Mouse (Mus musculus): Measurements from ENCODE around the gene Zfp597.

GRCm38 (mm10) chr16:3846711-3847518 lies 37.4 kb downstream of the Zfp597 start, which contains the start of gene Zfp174:
- TF ChIP-seq EP300 (IDR thresholded peaks at IDR 0.05; ENCODE audit: insufficient read depth, low read depth, low read length) (no peak), CTCF (IDR thresholded peaks at IDR 0.05) (peak; percentile 27; the same call in 1 of the 2 replicates)
